Mouse (Mus musculus): ENCODE measurements around the gene Rbm3. TPM values are rescaled to one million over a fixed set of nuclear protein-coding genes. Genes with fewer than 3 reads are reported as not detected.
A peak's percentile ranks its signal among the peaks of the same experiment; 100 is the strongest.
"Not testable (repeated sequence)": the region's sequence is repeated elsewhere in the genome, so short reads cannot be mapped to it uniquely, and the experiment has no call there.

The Rbm3 gene
- polyA plus RNA-seq, 1 experiment: 515 TPM

GRCm38 (mm10) chrX:8099435-8099834 is 46.2 kb downstream of the Rbm3 start:
- TF ChIP-seq POLR2A (IDR thresholded peaks at IDR 0.05; ENCODE audit: low read depth, low read length) (no peak), CTCF (IDR thresholded peaks at IDR 0.05; ENCODE audit: borderline replicate concordance, insufficient read depth, low read length) (no peak)
- Histone ChIP-seq H3K4me3 (ENCODE audit: insufficient read depth, low read length) (no peak overlapping the region), H3K27ac (ENCODE audit: insufficient read depth, low read length) (no peak overlapping the region), H3K4me1 (ENCODE audit: control insufficient read depth, insufficient read depth, low read length) (no peaks in the 10 kb centered on the region)

GRCm38 (mm10) chrX:8096787-8097242 is 48.9 kb downstream of the Rbm3 start:
- Histone ChIP-seq H3K27ac (ENCODE audit: insufficient read depth, low read length) (peak overlapping the region; percentile 26; the same call in 1 of the 2 replicates), H3K4me3 (ENCODE audit: insufficient read depth, low read length) (peak overlapping the region; percentile 37), H3K4me1 (ENCODE audit: control insufficient read depth, insufficient read depth, low read length) (no peaks in the 10 kb centered on the region)
- peak; percentile 43; the same call in 1 of the 2 replicates for TF ChIP-seq POLR2A (IDR thresholded peaks at IDR 0.05; ENCODE audit: low read depth, low read length)
- TF ChIP-seq CTCF (IDR thresholded peaks at IDR 0.05; ENCODE audit: borderline replicate concordance, insufficient read depth, low read length): no peak

GRCm38 (mm10) chrX:8096068-8096786 is 49.5 kb downstream of the Rbm3 start:
- H3K4me3 ChIP-seq (ENCODE audit: insufficient read depth, low read length): peak overlapping the region; percentile 48
- H3K4me1 ChIP-seq (ENCODE audit: control insufficient read depth, insufficient read depth, low read length); H3K27ac ChIP-seq (ENCODE audit: insufficient read depth, low read length): not testable (repeated sequence)

GRCm38 (mm10) chrX:8095546-8095945 is 50.1 kb downstream of the Rbm3 start:
- H3K27ac ChIP-seq (ENCODE audit: insufficient read depth, low read length): no peak overlapping the region
- H3K4me3 ChIP-seq (ENCODE audit: insufficient read depth, low read length): no peak overlapping the region
- no peak for TF ChIP-seq POLR2A (IDR thresholded peaks at IDR 0.05; ENCODE audit: low read depth, low read length)
- TF ChIP-seq CTCF (IDR thresholded peaks at IDR 0.05; ENCODE audit: borderline replicate concordance, insufficient read depth, low read length): no peak
- no peaks in the 10 kb centered on the region for H3K4me1 ChIP-seq (ENCODE audit: control insufficient read depth, insufficient read depth, low read length)

GRCm38 (mm10) chrX:8090954-8091347 is 54.7 kb downstream of the Rbm3 start:
- H3K27ac ChIP-seq (ENCODE audit: insufficient read depth, low read length); H3K4me3 ChIP-seq (ENCODE audit: insufficient read depth, low read length); H3K4me1 ChIP-seq (ENCODE audit: control insufficient read depth, insufficient read depth, low read length): not testable (repeated sequence)

GRCm38 (mm10) chrX:8090346-8090953 is 55.2 kb downstream of the Rbm3 start, which contains the start of gene Was:
Was (minus strand) TSS chrX:8090498.
- no peak for TF ChIP-seq POLR2A (IDR thresholded peaks at IDR 0.05; ENCODE audit: low read depth, low read length)
- Histone ChIP-seq H3K4me3 (ENCODE audit: insufficient read depth, low read length) (no peak within 1 kb of the TSS), H3K27ac (ENCODE audit: insufficient read depth, low read length) (no peak within 1 kb of the TSS), H3K4me1 (ENCODE audit: control insufficient read depth, insufficient read depth, low read length) (no peaks in the 10 kb centered on the region)

GRCm38 (mm10) chrX:8089746-8090145 is 55.9 kb downstream of the Rbm3 start:
- no peak overlapping the region for H3K4me3 ChIP-seq (ENCODE audit: insufficient read depth, low read length)
- no peak for TF ChIP-seq CTCF (IDR thresholded peaks at IDR 0.05; ENCODE audit: borderline replicate concordance, insufficient read depth, low read length)
- TF ChIP-seq POLR2A (IDR thresholded peaks at IDR 0.05; ENCODE audit: low read depth, low read length): no peak
- H3K27ac ChIP-seq (ENCODE audit: insufficient read depth, low read length): no peak overlapping the region
- H3K4me1 ChIP-seq (ENCODE audit: control insufficient read depth, insufficient read depth, low read length): no peaks in the 10 kb centered on the region

Other genes with a start within 250 kb of the Rbm3 start
- 90.2 and 103 TPM in 2 replicates for gene Pqbp1, start 246.6 kb downstream of the Rbm3 start, polyA plus RNA-seq (2011; ENCODE audit: insufficient read length, low read depth, missing spikeins)
- gene Timm17b, start 246.5 kb downstream of the Rbm3 start, polyA plus RNA-seq (2011; ENCODE audit: insufficient read length, low read depth, missing spikeins): 29.5 and 39.9 TPM in 2 replicates
- gene Gm10491, start 238.0 kb downstream of the Rbm3 start, polyA plus RNA-seq (2011; ENCODE audit: insufficient read length, low read depth, missing spikeins): not detected in 2 replicates
- not detected in 2 replicates for gene Gm10490, start 236.3 kb downstream of the Rbm3 start, polyA plus RNA-seq (2011; ENCODE audit: insufficient read length, low read depth, missing spikeins)
- not detected in 2 replicates for gene Pcsk1n, start 226.1 kb downstream of the Rbm3 start, polyA plus RNA-seq (2011; ENCODE audit: insufficient read length, low read depth, missing spikeins)
- not detected in 2 replicates for gene Eras, start 217.3 kb downstream of the Rbm3 start, polyA plus RNA-seq (2011; ENCODE audit: insufficient read length, low read depth, missing spikeins)
- 21.2 and 27.6 TPM in 2 replicates for gene Hdac6, start 198.0 kb downstream of the Rbm3 start, polyA plus RNA-seq (2011; ENCODE audit: insufficient read length, low read depth, missing spikeins)
- gene Gata1, start 167.8 kb downstream of the Rbm3 start, polyA plus RNA-seq (2011; ENCODE audit: insufficient read length, low read depth, missing spikeins): not detected in 2 replicates
- not detected in 2 replicates for gene Glod5, start 127.4 kb downstream of the Rbm3 start, polyA plus RNA-seq (2011; ENCODE audit: insufficient read length, low read depth, missing spikeins)
- 24.8 and 31.0 TPM in 2 replicates for gene Suv39h1, start 71.1 kb downstream of the Rbm3 start, polyA plus RNA-seq (2011; ENCODE audit: insufficient read length, low read depth, missing spikeins)
- 0.25 TPM in 1 of 2 replicates, not detected in the other for gene Was, start 55.4 kb downstream of the Rbm3 start, polyA plus RNA-seq (2011; ENCODE audit: insufficient read length, low read depth, missing spikeins)
- 26.7 and 29.9 TPM in 2 replicates for gene Wdr13, start 13.0 kb downstream of the Rbm3 start, polyA plus RNA-seq (2011; ENCODE audit: insufficient read length, low read depth, missing spikeins)
- 5.3 and 6.7 TPM in 2 replicates for gene Tbc1d25, start 30.3 kb upstream of the Rbm3 start, polyA plus RNA-seq (2011; ENCODE audit: insufficient read length, low read depth, missing spikeins)
- gene Ebp, start 47.6 kb upstream of the Rbm3 start, polyA plus RNA-seq (2011; ENCODE audit: insufficient read length, low read depth, missing spikeins): 35.7 and 36.0 TPM in 2 replicates
- gene Porcn, start 60.6 kb upstream of the Rbm3 start, polyA plus RNA-seq (2011; ENCODE audit: insufficient read length, low read depth, missing spikeins): 5.3 and 8.6 TPM in 2 replicates
- 19.8 and 23.9 TPM in 2 replicates for gene Ftsj1, start 106.5 kb upstream of the Rbm3 start, polyA plus RNA-seq (2011; ENCODE audit: insufficient read length, low read depth, missing spikeins)
- not detected in 2 replicates for gene Slc38a5, start 125.3 kb upstream of the Rbm3 start, polyA plus RNA-seq (2011; ENCODE audit: insufficient read length, low read depth, missing spikeins)
- not detected in 2 replicates for gene Ssxb10, start 181.5 kb upstream of the Rbm3 start, polyA plus RNA-seq (2011; ENCODE audit: insufficient read length, low read depth, missing spikeins)
- gene Ssxb9, start 221.1 kb upstream of the Rbm3 start, polyA plus RNA-seq (2011; ENCODE audit: insufficient read length, low read depth, missing spikeins): not detected in 2 replicates

Data from embryonic fibroblast, embryonic 13.5 days (primary cell).